Mouse (Mus musculus): ENCODE data around the gene Ahcyl2. TPM values are rescaled to one million over a fixed set of nuclear protein-coding genes. Genes with fewer than 3 reads are reported as not detected.

The Ahcyl2 gene
- polyA plus RNA-seq, 1 experiment from 2014 or later: 17.3 TPM

- 97% methylated on average over 2 of the region's 2 CpGs for WGBS
- no peaks in the 10 kb centered on the region for H3K36me3 ChIP-seq
Measured at GRCm38 (mm10) chr6:29841461-29841860, 73.7 kb downstream of the Ahcyl2 start.

GRCm38 (mm10) chr6:29847643-29848166 is 79.9 kb downstream of the Ahcyl2 start:
- H3K27ac ChIP-seq (replicated peaks): no peak overlapping the region
- no peaks in the 10 kb centered on the region for H3K27me3 ChIP-seq
- H3K4me2 ChIP-seq: no peak overlapping the region
- no peak overlapping the region for H3K9ac ChIP-seq
- no peak for ATAC-seq (ENCODE audit: low read depth)
- H3K9me3 ChIP-seq: no peaks in the 10 kb centered on the region
- no peaks in the 10 kb centered on the region for H3K36me3 ChIP-seq
- H3K4me1 ChIP-seq (replicated peaks): no peaks in the 10 kb centered on the region
- WGBS: 87% methylated on average over 5 of the region's 5 CpGs
- H3K4me3 ChIP-seq: no peak overlapping the region

More at GRCm38 (mm10) chr6:29841461-29841860, 73.7 kb downstream of the Ahcyl2 start:
- ATAC-seq (ENCODE audit: low read depth): no peak
- no peak overlapping the region for H3K27ac ChIP-seq (replicated peaks)
- no peak overlapping the region for H3K4me2 ChIP-seq
- no peaks in the 10 kb centered on the region for H3K4me1 ChIP-seq (replicated peaks)
- no peaks in the 10 kb centered on the region for H3K9me3 ChIP-seq
- no peak overlapping the region for H3K9ac ChIP-seq
- no peak overlapping the region for H3K4me3 ChIP-seq
- no peaks in the 10 kb centered on the region for H3K27me3 ChIP-seq

- Histone ChIP-seq H3K4me3 (no peak overlapping the region), H3K27ac (replicated peaks) (no peak overlapping the region), H3K9me3 (no peaks in the 10 kb centered on the region), H3K4me1 (replicated peaks) (peaks cover 3% of the 10 kb centered on the region; the same call in 1 of the 2 replicates), H3K4me2 (no peak overlapping the region), H3K9ac (no peak overlapping the region), H3K36me3 (no peaks in the 10 kb centered on the region), H3K27me3 (no peaks in the 10 kb centered on the region)
- no peak for ATAC-seq (ENCODE audit: low read depth)
- WGBS: 63% methylated on average over 3 of the region's 3 CpGs
Measured at GRCm38 (mm10) chr6:29848808-29849207, 81.0 kb downstream of the Ahcyl2 start.

DNA sequence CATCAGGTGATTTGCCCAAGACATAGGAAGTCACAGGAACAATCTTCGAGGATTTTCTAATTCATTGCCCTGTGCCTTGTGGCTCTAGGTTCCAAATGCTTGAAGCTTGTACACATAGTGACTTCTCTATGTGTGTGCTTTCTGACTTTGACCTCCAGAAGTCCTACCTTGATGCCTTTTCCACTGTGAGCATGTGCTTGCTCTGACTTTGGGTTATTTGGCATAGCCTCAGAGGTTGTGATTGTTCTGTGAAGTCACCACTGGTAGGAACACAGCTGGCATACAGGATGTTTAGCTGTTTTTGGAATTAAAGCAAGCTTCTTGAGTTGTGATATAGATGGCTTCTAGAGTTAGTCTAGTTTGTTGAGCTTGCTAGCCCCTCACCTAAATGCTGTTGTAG is 82.3 kb downstream of the Ahcyl2 start:
- Histone ChIP-seq H3K27ac (replicated peaks) (no peak overlapping the region), H3K4me2 (no peak overlapping the region), H3K9me3 (no peaks in the 10 kb centered on the region), H3K36me3 (no peaks in the 10 kb centered on the region), H3K27me3 (no peaks in the 10 kb centered on the region), H3K4me1 (replicated peaks) (peaks cover 3% of the 10 kb centered on the region; the same call in 1 of the 2 replicates), H3K9ac (no peak overlapping the region), H3K4me3 (no peak overlapping the region)
- 83% methylated on average over 1 of the region's 1 CpGs for WGBS
- ATAC-seq (ENCODE audit: low read depth): no peak

- no peak overlapping the region for H3K27ac ChIP-seq (replicated peaks)
- ATAC-seq (ENCODE audit: low read depth): no peak
- no peak overlapping the region for H3K4me2 ChIP-seq
- no peaks in the 10 kb centered on the region for H3K27me3 ChIP-seq
- H3K4me1 ChIP-seq (replicated peaks): peaks cover 3% of the 10 kb centered on the region; the same call in 1 of the 2 replicates
- WGBS: 45% methylated on average over 2 of the region's 2 CpGs
- no peak overlapping the region for H3K4me3 ChIP-seq
- H3K9me3 ChIP-seq: no peaks in the 10 kb centered on the region
- H3K36me3 ChIP-seq: no peaks in the 10 kb centered on the region
- no peak overlapping the region for H3K9ac ChIP-seq
Measured at GRCm38 (mm10) chr6:29850747-29851146, 82.9 kb downstream of the Ahcyl2 start.

DNA sequence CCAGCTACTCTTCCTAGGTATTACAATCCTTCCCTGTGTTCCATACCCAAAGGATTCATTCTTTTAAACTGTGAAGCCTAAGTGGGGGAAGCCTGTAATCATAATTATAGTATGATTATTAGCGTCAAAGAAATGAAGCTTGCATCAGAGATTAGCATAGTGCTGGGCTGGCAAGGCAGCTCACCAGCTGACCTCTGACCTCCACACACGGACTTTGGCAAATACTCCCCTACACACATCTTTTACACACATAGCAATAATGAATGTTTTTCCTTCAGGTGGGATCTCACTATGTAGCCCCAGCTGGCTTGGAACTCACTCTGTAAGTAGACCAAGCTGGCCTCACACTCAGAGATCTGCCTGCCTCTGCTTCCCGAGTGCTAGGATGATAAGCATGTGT is 84.1 kb downstream of the Ahcyl2 start:
- no peak overlapping the region for H3K4me2 ChIP-seq
- H3K4me3 ChIP-seq: no peak overlapping the region
- H3K9ac ChIP-seq: no peak overlapping the region
- no peaks in the 10 kb centered on the region for H3K36me3 ChIP-seq
- peaks cover 3% of the 10 kb centered on the region; the same call in 1 of the 2 replicates for H3K4me1 ChIP-seq (replicated peaks)
- H3K27me3 ChIP-seq: no peaks in the 10 kb centered on the region
- no peak overlapping the region for H3K27ac ChIP-seq (replicated peaks)
- no peaks in the 10 kb centered on the region for H3K9me3 ChIP-seq
- 85% methylated on average over 3 of the region's 3 CpGs for WGBS
- ATAC-seq (ENCODE audit: low read depth): no peak

DNA sequence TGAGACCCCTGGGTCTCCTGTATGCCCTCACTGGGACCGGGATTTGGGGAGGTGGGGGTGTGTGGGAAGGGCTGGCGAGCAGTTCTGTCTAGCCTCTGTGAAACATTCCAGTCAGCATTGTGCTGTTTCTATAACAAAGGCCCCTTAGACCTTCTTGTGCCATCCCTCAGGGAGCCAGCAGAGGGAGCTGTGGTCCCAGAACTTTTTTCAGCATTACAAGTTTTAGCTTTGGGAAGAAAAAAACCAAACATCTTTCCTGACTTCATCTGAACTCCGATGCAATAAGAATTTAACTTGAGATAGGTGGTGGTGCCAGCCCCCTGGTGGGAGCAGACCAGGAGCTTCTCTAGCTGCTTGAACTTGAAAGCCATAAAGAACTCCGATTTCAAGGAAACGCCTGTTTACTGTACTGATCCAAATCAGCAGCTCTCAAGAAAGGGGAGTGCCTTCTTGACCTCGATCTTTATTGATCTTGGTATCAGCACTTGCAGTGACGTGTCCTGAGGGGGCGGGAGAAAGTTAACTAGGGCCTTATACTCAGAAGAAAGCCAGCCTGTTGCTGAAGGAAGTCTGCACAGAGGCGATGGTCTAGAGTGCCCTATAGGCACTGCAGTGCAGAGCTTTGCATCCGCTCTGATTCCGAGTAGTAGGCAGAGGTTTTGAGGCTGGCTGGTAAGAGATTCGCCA is 85.5 kb downstream of the Ahcyl2 start:
- peaks cover 3% of the 10 kb centered on the region; the same call in 1 of the 2 replicates for H3K4me1 ChIP-seq (replicated peaks)
- H3K27ac ChIP-seq (replicated peaks): peak overlapping the region; percentile 67; the same call in 1 of the 2 replicates
- peak; percentile 89 for ATAC-seq (ENCODE audit: low read depth)
- WGBS: 35% methylated on average over 12 of the region's 12 CpGs
- H3K4me2 ChIP-seq: peak overlapping the region; percentile 35
- H3K4me3 ChIP-seq: no peak overlapping the region
- H3K9me3 ChIP-seq: no peaks in the 10 kb centered on the region
- H3K27me3 ChIP-seq: no peaks in the 10 kb centered on the region
- no peaks in the 10 kb centered on the region for H3K36me3 ChIP-seq
- peak overlapping the region; percentile 63; the same call in 1 of the 2 replicates for H3K9ac ChIP-seq

- no peak overlapping the region for H3K4me2 ChIP-seq
- H3K4me3 ChIP-seq: no peak overlapping the region
- H3K36me3 ChIP-seq: no peaks in the 10 kb centered on the region
- ATAC-seq (ENCODE audit: low read depth): no peak
- H3K9me3 ChIP-seq: no peaks in the 10 kb centered on the region
- H3K9ac ChIP-seq: no peak overlapping the region
- WGBS: 94% methylated on average over 6 of the region's 6 CpGs
- H3K4me1 ChIP-seq (replicated peaks): peaks cover 3% of the 10 kb centered on the region; the same call in 1 of the 2 replicates
- no peaks in the 10 kb centered on the region for H3K27me3 ChIP-seq
- H3K27ac ChIP-seq (replicated peaks): no peak overlapping the region
Measured at GRCm38 (mm10) chr6:29853900-29854390, 86.1 kb downstream of the Ahcyl2 start.

- ATAC-seq (ENCODE audit: low read depth): no peak
- Histone ChIP-seq H3K9ac (no peak overlapping the region), H3K4me3 (no peak overlapping the region), H3K4me1 (replicated peaks) (no peaks in the 10 kb centered on the region), H3K9me3 (0 out of 2 replicates have a peak, but pooled peaks cover 3% of the 10 kb centered on the region), H3K27me3 (no peaks in the 10 kb centered on the region), H3K4me2 (no peak overlapping the region), H3K27ac (replicated peaks) (no peak overlapping the region), H3K36me3 (0 out of 2 replicates have a peak, but pooled peaks cover 6% of the 10 kb centered on the region)
- WGBS: 80% methylated on average over 6 of the region's 6 CpGs
Measured at GRCm38 (mm10) chr6:29858619-29859018, 90.8 kb downstream of the Ahcyl2 start.

- H3K36me3 ChIP-seq: 0 out of 2 replicates have a peak, but pooled peaks cover 6% of the 10 kb centered on the region
- no peak overlapping the region for H3K27ac ChIP-seq (replicated peaks)
- 0 out of 2 replicates have a peak, but pooled peaks cover 3% of the 10 kb centered on the region for H3K9me3 ChIP-seq
- no peak for ATAC-seq (ENCODE audit: low read depth)
- no peak overlapping the region for H3K4me2 ChIP-seq
- 75% methylated on average over 4 of the region's 4 CpGs for WGBS
- no peak overlapping the region for H3K9ac ChIP-seq
- no peaks in the 10 kb centered on the region for H3K4me1 ChIP-seq (replicated peaks)
- no peaks in the 10 kb centered on the region for H3K27me3 ChIP-seq
- no peak overlapping the region for H3K4me3 ChIP-seq
Measured at GRCm38 (mm10) chr6:29859344-29859743, 91.5 kb downstream of the Ahcyl2 start.

DNA sequence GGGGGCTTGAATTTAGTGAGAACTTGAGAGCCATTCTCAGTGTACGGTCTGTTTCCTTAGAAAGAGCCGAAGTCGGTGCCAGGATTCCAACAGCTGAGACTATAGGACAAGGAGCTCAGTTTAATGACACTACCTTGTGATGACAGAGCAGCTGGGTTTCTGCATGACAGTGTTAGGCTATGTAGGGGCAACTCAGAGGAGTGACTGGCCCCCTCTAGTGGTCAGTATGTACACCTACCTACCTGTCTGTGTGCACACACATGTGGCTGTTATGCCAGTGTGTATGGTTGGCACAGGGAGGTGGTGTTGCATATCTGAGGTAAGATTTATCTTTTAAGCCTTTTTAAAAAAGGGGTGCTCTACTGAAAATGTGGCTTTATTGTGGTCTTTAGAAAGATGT is 92.4 kb downstream of the Ahcyl2 start:
- Histone ChIP-seq H3K9ac (no peak overlapping the region), H3K4me2 (no peak overlapping the region), H3K9me3 (0 out of 2 replicates have a peak, but pooled peaks cover 3% of the 10 kb centered on the region), H3K27ac (replicated peaks) (no peak overlapping the region), H3K4me3 (no peak overlapping the region), H3K36me3 (0 out of 2 replicates have a peak, but pooled peaks cover 6% of the 10 kb centered on the region), H3K4me1 (replicated peaks) (no peaks in the 10 kb centered on the region), H3K27me3 (no peaks in the 10 kb centered on the region)
- WGBS: 93% methylated on average over 3 of the region's 3 CpGs
- no peak for ATAC-seq (ENCODE audit: low read depth)

GRCm38 (mm10) chr6:29864926-29865325 is 97.1 kb downstream of the Ahcyl2 start:
- Histone ChIP-seq H3K9me3 (0 out of 2 replicates have a peak, but pooled peaks cover 3% of the 10 kb centered on the region), H3K36me3 (0 out of 2 replicates have a peak, but pooled peaks cover 6% of the 10 kb centered on the region), H3K4me1 (replicated peaks) (no peaks in the 10 kb centered on the region; the same call in 1 of the 2 replicates), H3K27me3 (no peaks in the 10 kb centered on the region), H3K9ac (no peak overlapping the region), H3K4me3 (no peak overlapping the region), H3K4me2 (no peak overlapping the region), H3K27ac (replicated peaks) (no peak overlapping the region)
- WGBS: 90% methylated on average over 2 of the region's 2 CpGs
- ATAC-seq (ENCODE audit: low read depth): no peak

Data from neural tube, embryonic 13.5 days (tissue).